Mouse (Mus musculus): Measurements from ENCODE around the gene Pex13.

DNA sequence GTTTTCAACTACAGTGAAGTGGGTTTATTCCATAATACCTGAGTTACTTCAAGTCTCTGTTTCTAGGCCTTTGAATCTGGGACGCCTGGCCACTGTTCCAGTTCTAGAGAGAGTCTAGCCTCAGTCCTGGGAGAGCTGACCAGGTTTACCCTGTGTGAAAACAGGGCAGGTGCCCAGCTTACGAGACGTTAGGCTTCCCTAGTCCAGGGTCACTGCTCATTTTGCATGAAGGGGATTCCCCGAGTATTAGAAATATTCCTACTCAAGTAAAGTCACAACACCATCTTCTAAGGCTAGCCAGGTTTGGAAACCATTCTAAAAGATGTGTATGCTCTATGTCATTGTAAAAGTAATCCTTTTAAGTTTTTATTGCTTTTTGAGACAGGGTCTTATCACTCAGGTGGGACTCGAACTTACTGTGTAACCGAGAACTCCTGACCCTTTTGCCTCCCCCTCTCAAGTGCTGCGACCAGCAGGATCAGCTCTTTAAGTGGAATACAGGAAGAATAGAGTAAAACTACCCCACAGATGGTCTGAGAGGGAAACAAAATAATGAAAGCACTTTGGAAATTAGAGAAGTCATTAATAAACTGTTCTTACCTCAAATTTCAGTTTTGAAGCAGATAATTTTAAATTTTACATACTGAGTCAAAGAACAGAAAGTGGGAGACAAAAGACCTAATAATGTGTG lies 39.0 kb upstream of the Pex13 start:
- TF ChIP-seq EP300 (IDR thresholded peaks at IDR 0.05; ENCODE audit: low read depth) (no peak), CTCF (IDR thresholded peaks at IDR 0.05; ENCODE audit: low read depth) (no peak)
